Mouse (Mus musculus): ENCODE measurements around the gene Arhgef18.

The Arhgef18 gene

GRCm38 (mm10) chr8:3463248-3463647, 70.4 kb downstream of the Arhgef18 start:
- no peak for DNase-seq (ENCODE audit: low spot score)

- DNase-seq (ENCODE audit: low spot score) = no peak
These were observed 71.5 kb downstream of the Arhgef18 start for GRCm38 (mm10) chr8:3464309-3464708.

GRCm38 (mm10) chr8:3467006-3467885, 74.4 kb downstream of the Arhgef18 start, which contains the start of gene Pex11g:
TSS of gene Pex11g (minus strand) at chr8:3467680.
- DNase-seq (ENCODE audit: low spot score) = peak; percentile 81

GRCm38 (mm10) chr8:3467886-3468545, 75.2 kb downstream of the Arhgef18 start:
- no peak for DNase-seq (ENCODE audit: low spot score)

- no peak for DNase-seq (ENCODE audit: low spot score)
These were observed 76.0 kb downstream of the Arhgef18 start for GRCm38 (mm10) chr8:3468838-3469237.

- DNase-seq (ENCODE audit: low spot score) = no peak
These were observed 77.8 kb downstream of the Arhgef18 start, which contains the start of gene Tex45 for GRCm38 (mm10) chr8:3470562-3470961. TSS of gene Tex45 (plus strand) at chr8:3470862.

GRCm38 (mm10) chr8:3475715-3476429, 83.1 kb downstream of the Arhgef18 start:
- DNase-seq (ENCODE audit: low spot score) = no peak

GRCm38 (mm10) chr8:3480221-3480785, 87.5 kb downstream of the Arhgef18 start:
- DNase-seq (ENCODE audit: low spot score) = no peak

- no peak for DNase-seq (ENCODE audit: low spot score)
These were observed 88.8 kb downstream of the Arhgef18 start for GRCm38 (mm10) chr8:3481605-3482004.

- no peak for DNase-seq (ENCODE audit: low spot score)
These were observed 89.5 kb downstream of the Arhgef18 start for GRCm38 (mm10) chr8:3482240-3482740.

GRCm38 (mm10) chr8:3483546-3483945, 90.7 kb downstream of the Arhgef18 start:
- no peak for DNase-seq (ENCODE audit: low spot score)

- no peak for DNase-seq (ENCODE audit: low spot score)
These were observed 92.4 kb downstream of the Arhgef18 start for GRCm38 (mm10) chr8:3485192-3485591.

GRCm38 (mm10) chr8:3492901-3493844, 100.4 kb downstream of the Arhgef18 start, which contains the start of gene Zfp358:
TSS of gene Zfp358 (plus strand) at chr8:3493138.
- no peak for DNase-seq (ENCODE audit: low spot score)

GRCm38 (mm10) chr8:3493845-3494208, 101.0 kb downstream of the Arhgef18 start:
- DNase-seq (ENCODE audit: low spot score) = no peak

GRCm38 (mm10) chr8:3495578-3496427, 103.0 kb downstream of the Arhgef18 start:
- DNase-seq (ENCODE audit: low spot score) = no peak

- DNase-seq (ENCODE audit: low spot score) = no peak
These were observed 103.6 kb downstream of the Arhgef18 start for GRCm38 (mm10) chr8:3496428-3496748.

GRCm38 (mm10) chr8:3498583-3498982, 105.8 kb downstream of the Arhgef18 start:
- DNase-seq (ENCODE audit: low spot score) = no peak

GRCm38 (mm10) chr8:3499751-3500150, 106.9 kb downstream of the Arhgef18 start:
- DNase-seq (ENCODE audit: low spot score) = no peak

GRCm38 (mm10) chr8:3500235-3501090, 107.7 kb downstream of the Arhgef18 start, which contains the start of gene Mcoln1:
TSS of gene Mcoln1 (plus strand) at chr8:3500457.
- peak; percentile 97 for DNase-seq (ENCODE audit: low spot score)

All from layer of hippocampus, adult 9-10 months (tissue).